Mouse (Mus musculus): ENCODE measurements around the gene Pstpip1.

The Pstpip1 gene

DNA sequence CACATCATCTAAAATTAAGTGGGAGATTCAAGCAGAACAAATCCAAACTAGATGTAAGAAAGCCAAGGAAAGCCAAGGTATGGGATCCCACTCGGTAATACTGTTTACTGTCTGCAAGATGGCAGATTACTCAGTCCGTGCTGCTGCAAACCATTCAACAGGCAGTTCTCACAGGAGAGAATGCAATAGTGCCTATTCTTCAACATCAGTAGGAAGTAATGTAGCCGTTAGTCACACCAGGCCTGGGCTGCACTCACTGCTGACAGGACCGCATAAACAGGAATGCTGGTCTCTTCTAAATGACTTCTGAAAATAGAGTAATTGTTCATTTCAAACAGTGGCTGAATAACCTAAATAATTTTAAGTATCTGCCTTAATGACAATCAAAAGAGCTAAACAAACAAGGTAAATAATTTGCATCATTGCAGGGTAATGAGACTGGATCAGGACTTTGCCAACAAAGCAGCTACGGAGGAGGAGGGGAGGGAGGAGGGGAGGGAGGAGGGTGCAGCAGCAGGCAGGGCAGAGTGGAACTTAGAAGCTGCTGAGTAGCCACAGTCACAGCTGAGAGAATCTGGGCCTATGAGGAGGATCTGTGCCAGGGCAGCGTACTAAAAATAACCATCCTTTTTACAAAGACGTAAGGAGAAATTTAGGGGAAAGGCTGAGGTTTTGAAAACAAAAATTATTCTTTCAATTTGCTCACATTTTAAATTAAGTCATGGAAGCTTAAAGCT, 62.2 kb downstream of the Pstpip1 start:
- peak; percentile 68 for DNase-seq (ENCODE audit: low read depth, low spot score)

DNA sequence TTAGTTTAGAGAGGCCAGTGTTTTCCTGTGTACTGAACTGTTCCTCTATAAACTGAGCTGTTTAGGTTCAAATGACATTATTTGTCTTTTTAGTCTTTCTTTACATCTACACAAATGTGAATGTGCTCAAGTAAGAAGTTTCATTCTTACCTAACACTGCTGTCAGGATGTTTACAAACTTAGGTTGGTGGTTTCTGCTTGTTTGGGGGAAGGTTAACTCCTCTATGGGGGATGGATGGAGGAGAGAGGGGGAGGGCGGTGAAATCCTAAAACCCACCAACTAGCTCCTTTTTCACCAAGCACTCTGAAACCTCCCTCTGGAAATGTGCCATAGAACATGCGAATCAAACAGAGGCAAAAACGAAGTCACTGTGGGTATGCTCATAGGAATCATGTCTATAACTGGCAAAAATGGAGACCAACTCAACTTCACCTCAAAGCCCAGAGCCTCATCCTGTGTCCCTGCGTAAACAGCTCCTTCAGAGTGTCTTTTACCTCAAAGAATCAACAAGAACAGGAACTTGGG, 62.8 kb downstream of the Pstpip1 start:
- no peak for DNase-seq (ENCODE audit: low read depth, low spot score)

DNA sequence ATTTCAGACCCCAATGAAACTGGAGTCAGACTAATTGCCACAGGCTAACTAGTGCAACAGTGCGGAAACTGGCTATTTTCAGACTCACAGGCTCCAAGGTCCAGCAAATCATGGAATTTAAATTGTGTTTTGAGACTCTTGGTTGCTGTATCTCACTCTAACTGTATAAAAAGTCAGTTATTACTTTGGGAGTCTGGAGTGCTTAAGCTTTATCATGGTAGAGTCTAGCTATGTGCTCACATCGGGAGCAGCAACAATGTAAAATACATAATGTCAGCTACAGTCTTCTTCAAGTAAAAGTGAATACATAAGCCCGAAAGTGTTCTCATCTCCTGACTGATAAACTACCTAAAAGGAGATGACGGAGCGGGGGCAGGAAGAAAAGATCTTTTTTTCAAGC, 64.8 kb downstream of the Pstpip1 start:
- no peak for DNase-seq (ENCODE audit: low read depth, low spot score)

DNA sequence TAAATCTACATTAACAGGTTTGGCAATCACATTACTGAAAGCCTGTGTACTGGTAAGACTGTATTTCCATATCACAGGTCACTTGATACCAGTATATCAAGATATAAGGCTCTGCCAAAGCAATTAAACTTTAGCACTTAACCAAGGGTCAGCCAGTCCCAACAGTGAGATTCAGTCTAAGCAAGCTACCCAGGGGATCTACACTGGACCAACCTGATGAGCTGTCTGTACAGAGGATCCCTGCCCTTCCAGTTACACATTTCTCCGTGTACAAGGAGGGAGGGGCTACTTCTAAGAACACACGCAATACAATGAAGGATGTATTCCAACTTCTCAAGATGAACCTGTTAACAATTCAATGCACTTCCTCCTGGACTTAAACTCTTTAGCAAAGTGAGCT, 68.3 kb downstream of the Pstpip1 start:
- DNase-seq (ENCODE audit: low read depth, low spot score), result no peak

DNA sequence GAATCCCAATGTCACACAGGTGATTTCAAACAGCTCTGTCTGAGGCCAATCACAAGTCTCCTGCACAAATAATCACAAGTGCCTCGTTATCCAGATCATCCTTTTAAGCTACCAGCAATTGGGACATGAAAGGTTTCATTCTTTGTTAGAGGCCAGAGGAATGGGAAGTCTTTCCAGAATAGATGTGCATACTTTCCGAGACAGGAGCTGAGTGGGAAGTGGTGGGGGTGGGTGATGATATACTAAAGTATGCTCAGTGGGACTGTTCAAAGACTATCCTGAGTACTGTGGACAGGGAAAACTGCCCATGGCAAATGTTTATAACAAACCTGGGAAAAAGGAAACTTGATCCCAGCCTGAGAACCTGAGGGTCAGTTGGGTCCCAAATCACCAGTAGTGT, 69.7 kb downstream of the Pstpip1 start:
- no peak for DNase-seq (ENCODE audit: low read depth, low spot score)

DNA sequence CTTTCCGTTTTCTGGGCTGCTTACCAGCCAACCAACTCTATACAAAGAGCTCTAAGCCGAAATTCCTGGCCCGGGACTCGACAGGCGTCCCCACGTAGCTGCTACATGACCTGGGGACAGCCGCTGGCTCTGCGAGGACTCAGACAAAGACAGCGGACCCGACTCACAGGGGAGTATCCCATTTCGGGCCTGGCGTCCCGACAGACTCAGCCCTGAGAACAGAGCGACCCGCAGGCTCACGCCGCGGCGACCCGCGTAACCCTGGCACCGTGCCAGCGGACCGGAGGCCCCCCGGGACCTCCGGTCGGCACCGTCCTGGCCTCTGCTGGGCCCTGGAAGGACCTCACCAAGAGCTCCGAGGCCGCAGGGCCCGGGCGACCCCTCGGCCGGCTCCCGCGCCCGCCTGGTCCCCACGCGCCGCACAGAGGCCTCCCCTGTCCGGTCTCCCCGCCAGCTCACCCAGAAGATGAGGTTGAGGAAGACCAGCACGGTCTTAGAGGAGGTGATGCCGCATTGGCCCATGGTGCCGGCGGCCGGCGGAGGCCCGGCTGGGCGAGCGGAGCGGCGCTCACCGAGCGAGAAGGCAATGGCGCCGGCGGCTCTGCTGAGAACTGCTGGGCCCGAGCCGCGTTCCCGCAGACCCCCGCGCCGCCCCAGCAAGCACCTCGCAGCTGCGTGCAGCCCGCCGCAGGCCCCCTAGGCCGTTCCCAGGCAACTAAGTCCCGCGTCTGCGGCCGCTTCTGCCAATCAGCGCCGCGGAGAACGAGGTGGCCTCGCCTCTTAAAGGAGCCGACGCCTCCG, 70.8 kb downstream of the Pstpip1 start:
- DNase-seq (ENCODE audit: low read depth, low spot score), result peak; percentile 89

DNA sequence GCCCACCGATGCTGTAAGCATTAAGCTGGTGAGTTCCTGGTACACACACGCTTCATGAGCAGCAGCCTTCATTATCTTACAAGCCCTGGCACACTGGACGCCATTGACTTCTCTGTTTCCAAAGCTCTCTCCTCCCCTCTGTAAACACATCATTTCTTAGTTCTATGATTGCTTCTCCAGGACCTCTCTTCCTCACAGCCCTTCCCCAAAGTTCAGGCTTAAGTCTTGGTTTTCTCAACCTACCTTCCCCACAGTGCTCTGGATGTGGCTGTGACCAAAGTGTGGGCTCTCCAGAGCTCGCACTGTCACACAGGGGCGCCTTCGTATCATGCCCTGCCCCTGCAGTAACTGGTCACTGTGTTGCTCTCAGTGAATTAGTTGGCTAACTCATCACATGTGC, 75.6 kb downstream of the Pstpip1 start, which contains the start of gene Tspan3:
Tspan3 (minus strand) TSS at position 101 of the 400 bp plus-strand sequence.
- DNase-seq (ENCODE audit: low read depth, low spot score), result no peak

DNA sequence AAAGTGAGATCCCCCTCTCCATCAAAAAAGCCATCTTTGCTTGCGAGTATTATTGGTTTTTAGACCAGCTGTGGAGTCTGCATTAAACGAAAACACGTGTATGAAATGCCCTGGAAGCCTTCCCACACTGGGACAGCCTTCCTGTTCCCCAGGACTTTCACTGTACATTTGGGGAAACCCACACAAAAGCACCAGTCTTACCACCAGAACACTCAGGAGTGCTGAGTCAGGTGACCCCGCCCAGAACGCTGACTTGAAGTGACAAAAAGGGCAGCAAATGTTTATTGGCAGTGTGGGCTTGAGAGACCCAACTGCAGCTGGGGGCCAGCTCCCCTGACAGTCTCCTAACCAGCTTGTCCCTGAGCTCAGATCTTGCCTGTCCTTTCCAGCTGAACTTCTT, 76.4 kb downstream of the Pstpip1 start:
- no peak for DNase-seq (ENCODE audit: low read depth, low spot score)

DNA sequence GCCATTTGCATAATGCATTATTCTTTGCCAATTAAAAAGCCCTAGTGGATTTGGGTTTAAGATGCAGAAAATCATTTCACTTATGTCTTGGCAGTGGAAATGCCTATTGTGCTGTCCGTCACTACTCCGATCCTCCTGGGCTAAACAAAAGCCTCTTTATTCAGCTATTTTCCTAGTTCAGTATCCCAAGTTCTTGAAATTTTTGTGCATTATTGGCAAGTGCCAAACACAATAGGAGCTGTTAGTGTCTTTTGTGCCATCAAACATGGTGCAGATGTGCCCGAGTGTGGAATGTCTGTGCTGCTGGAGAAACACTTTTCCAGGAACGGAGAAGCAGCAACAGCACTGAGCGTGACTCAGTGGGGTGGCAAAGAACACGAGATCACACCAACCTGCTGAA, 77.9 kb downstream of the Pstpip1 start:
- no peak for DNase-seq (ENCODE audit: low read depth, low spot score)

DNA sequence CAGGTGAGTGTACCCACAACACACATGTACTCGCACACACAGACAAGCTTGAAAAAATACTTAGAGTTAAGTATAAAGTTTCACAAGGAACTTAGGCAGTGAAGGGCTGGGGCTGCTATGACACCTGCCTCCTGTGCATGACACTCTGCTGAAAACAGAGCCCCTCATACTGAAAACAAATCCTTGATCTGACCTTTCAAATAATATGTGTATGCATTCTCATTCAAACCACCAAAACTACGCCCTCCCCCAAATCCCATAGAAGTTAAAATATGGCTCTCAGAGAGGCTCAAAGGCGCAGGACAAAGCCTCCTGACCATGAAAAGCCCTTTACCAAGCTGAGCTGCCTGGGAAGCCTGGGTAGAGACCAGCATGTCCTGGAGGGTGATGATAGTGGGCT, 85.6 kb downstream of the Pstpip1 start:
- no peak for DNase-seq (ENCODE audit: low read depth, low spot score)

DNA sequence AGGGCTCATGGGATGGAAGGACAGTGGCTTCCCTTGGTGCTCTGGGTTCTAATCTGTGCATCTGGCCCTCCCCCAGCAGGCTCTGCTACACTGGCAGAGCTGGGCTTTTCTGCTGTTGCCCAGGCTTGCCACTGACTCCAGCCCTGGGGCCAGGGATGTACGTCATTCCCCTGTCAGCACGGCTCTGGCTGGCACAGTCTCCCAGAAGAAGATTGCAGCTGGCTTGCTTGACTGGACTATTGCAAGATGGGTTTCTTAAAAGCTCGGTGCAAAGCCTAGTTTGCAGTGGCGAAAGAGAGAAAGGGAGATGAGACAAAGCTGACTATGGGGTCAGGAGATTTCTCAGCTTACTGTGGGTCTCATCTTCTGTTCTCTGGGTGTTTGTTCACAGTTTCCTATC, 87.6 kb downstream of the Pstpip1 start:
- DNase-seq (ENCODE audit: low read depth, low spot score), result no peak

Measured in telencephalon, adult 2 months (tissue).